Mouse (Mus musculus) CH12F3 (cell line): ENCODE measurements around the gene 4933424G06Rik.

Source experiments
- in situ Hi-C: fragments of 300-500 bp; cut with MboI; formaldehyde crosslinking; loops from 2 replicates; pipeline ENCODE4 v1.14.3; 2020; ENCODE audit warnings: low sequenced_read_pairs

Gene 4933424G06Rik

GRCm38 (mm10) chr1:36768786-36769185 is 58.8 kb downstream of the 4933424G06Rik start:
- in situ Hi-C loops, result no loop called here

DNA sequence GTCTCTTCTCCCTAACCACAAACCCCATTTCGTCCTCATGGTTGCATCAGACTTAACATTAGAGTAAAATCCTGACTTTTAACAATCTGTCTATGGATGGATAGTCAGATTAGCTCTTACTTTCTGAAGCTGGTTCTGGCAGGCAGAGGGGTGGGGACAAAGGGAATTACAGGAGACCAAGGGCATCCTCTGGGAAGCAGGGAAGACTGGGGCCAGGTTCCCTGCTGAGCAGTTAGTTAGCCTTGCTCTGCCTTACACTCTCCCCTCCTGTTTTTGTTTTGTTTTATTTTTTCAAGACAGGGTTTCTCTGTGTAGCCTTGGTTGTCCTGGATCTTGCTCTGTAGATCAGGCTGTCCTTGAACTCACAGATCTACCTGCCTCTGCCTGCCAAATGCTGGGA is 60.0 kb downstream of the 4933424G06Rik start:
- in situ Hi-C loops, result no loop called here

GRCm38 (mm10) chr1:36770998-36771397 is 61.0 kb downstream of the 4933424G06Rik start:
- in situ Hi-C loops, result no loop called here

GRCm38 (mm10) chr1:36772198-36772934 is 62.4 kb downstream of the 4933424G06Rik start:
- in situ Hi-C loops, result no loop called here

DNA sequence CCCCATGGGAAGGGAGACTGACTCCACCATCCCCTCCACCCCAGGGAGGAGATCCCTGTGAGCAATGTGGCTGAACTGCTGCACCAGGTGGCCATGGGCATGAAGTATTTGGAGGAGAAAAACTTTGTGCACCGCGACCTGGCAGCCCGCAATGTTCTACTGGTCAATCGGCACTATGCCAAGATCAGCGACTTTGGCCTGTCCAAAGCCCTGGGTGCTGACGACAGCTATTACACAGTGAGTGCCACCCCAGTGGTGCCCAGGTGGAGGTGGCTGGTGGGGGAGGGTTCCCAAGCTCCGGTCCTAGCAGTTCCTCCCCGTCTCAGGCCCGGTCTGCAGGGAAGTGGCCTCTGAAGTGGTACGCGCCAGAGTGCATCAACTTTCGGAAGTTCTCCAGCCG is 70.8 kb downstream of the 4933424G06Rik start:
- in situ Hi-C loops, result loop anchor here (5.0 kb wide), 1 partner anchor 472 kb away; no protein-coding TSS in a partner anchor

DNA sequence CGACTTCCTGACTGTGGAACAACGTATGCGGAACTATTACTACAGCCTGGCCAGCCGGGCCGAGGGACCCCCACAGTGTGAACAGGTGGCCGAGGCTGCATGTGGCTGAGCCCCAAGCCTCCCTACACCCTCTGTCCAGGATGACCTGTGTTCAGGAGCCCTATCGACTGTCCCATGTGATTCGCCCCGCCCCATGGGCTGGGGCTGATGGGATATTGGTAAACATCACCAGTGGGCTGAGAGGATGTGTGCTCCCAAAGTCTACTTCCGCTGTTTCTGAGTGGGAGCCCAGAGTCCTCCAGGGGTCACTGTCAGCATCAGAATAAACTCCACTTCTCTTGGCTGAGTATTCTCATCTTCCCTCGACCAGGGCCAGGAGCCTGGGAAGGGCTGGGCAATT is 72.5 kb downstream of the 4933424G06Rik start:
- in situ Hi-C loops, result loop anchor here (5.0 kb wide), 1 partner anchor 470 kb away; no protein-coding TSS in a partner anchor

GRCm38 (mm10) chr1:36784365-36785134 is 74.6 kb downstream of the 4933424G06Rik start:
- in situ Hi-C loops, result loop anchor here (5.0 kb wide), 1 partner anchor 468 kb away; no protein-coding TSS in a partner anchor

DNA sequence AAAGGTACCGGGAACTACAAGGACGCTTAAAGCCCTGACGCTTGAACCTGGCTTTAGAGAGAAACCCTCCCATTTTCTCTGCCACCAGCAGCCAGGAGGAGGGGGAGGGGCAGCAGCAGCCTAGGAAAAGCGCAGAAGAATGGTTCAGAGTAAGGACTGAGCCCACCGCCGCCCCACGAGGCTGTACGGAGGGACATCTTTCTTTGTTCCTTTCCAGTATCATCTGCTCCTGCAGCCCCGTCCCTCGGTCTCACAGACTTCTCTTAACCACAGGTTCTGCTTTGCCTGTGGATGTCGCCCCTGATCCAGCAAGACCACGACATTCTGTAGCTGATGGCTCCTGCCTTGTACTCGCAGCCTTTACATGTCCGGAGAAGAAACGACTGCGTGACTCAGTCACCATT is 75.3 kb downstream of the 4933424G06Rik start:
- in situ Hi-C loops, result no loop called here

GRCm38 (mm10) chr1:36786377-36786776 is 76.4 kb downstream of the 4933424G06Rik start:
- in situ Hi-C loops, result no loop called here

GRCm38 (mm10) chr1:36789416-36789815 is 79.5 kb downstream of the 4933424G06Rik start:
- in situ Hi-C loops, result no loop called here

GRCm38 (mm10) chr1:36796711-36797110 is 86.8 kb downstream of the 4933424G06Rik start:
- in situ Hi-C loops, result no loop called here

DNA sequence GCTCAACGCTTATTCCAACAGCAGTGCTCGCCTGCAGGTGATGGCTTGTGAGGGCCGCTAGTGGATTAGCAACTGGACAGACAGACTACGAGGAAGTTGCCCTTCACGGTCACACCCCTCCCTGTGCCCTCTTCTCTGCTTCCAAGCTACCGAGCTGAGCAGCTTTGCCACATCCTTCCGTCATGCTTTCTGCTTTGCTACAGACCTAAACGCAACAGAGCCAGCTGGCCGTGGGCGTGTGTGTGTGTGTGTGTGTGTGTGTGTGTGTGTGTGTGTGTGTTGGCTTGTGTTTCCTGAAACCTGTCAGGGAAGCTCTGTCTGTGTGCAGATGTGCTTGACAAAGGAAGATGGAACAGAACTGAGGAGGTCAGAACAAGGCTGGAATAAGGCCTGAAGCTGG is 87.5 kb downstream of the 4933424G06Rik start:
- in situ Hi-C loops, result no loop called here

- in situ Hi-C loops, result no loop called here
These were observed 90.5 kb downstream of the 4933424G06Rik start for GRCm38 (mm10) chr1:36800379-36801011.

DNA sequence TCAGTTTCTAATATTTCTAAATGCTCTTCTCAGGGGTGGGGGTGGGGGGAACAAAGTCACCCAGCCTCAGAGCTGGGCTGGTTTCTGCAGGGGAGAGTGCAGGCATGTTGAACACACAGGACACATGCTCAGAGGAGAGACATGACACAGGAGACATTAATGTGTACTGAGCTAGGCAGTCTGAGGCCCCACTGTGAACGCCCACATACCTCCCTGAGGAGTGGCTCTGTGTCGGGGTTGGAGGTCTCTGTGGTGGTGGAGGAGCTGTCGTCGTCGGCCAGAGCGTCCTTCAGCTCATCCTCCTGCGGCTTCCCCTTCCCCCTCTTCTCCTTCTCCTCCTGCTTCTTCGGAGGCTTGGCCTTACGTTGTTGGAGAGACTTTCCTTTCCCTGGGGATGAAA is 94.3 kb downstream of the 4933424G06Rik start:
- in situ Hi-C loops, result no loop called here

- in situ Hi-C loops, result no loop called here
These were observed 94.9 kb downstream of the 4933424G06Rik start for GRCm38 (mm10) chr1:36804833-36805232.

DNA sequence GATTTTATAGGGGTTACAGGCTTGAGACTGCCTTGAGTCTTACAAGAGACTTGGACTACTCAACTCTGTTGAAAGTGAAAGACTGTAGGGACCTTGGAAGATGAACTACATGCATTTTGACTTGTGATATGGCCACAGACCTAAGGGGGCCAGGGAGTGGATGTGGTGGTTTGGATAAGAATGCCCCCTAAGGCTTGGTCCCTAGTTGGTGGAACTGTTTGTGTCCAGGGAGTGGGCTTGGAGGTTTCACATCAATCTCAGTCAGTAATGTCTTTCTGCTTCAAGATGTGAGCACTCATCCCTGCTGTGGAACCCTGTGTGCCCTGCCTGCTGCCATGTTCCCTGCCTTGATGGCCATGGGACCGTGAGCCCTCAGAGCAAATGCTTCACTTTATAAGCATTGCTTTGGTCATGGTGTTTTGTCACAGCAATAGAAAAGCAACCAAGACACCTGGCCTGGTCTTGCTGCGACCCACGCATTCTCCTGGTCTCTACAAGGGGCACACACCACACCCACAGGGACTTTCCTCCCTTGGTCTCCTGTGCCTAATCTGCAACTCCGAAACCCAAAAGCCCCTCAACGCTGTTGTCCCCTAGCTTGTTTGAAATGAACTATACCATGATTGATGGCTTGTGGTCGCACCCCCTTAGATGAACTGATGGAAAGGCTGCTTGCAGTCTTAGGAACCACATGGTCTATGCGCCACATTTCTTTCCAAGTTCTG is 96.4 kb downstream of the 4933424G06Rik start:
- in situ Hi-C loops, result no loop called here

DNA sequence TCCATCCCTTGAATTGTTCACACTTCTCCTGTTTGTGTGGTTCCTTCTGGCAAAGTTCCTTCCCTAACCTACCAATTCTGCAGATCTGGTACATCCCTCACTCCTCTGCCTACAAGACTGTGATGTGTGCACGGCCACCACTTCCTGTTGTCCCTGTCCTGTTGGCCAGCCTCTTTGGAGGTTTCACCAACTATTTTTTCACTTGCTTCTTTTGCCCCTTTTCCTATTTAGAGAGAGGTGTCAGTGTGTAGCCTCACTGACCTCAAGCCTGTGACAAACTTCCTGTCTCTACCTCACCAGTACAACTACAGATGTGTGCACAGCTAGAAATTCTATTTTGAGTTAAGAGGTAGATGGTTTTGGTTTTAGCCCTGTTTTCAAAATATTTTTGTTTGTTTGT is 97.1 kb downstream of the 4933424G06Rik start:
- in situ Hi-C loops, result no loop called here
